Mouse (Mus musculus) CD8-positive naive resting alpha-beta T cell, adult 2 months (primary cell): ENCODE data around the gene Cma2.
"Not testable (repeated sequence)": the region's sequence is repeated elsewhere in the genome, so short reads cannot be mapped to it uniquely, and the experiment has no call there.

Experiments used
- DNase-seq, 2 experiments: peaks; one replicate each; pipeline ENCODE4 v3.0.0; 2022; ENCODE audit warnings: low read depth in 2 of 2, low spot score in 2 of 2

Cma2 gene

DNA sequence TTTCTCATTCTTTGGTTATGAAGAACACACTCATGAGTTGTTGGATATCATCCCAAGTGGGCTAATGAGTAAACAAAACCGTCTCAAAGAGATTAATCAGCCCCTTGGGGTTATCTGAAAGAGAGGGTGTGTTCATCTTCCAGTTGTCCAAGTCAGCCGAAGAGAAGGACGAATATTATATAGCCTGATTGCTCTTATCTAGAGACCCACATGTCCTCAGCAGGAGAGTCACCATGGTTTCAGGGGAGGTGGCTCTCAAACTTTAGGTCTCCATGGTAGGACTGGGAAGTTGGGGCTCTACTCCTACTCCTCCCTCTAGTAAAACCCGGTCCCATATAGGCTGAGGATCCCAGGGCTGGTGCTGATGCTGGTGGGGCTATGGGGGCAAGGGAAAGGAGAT is 70.5 kb downstream of the Cma2 start:
- DNase-seq: not testable (repeated sequence)
